Mouse (Mus musculus): ENCODE measurements at regions not wholly inside any gene's neighbourhood (a gene's known extent, or its start where the extent isn't known, plus 50 kb on each side); places are given as distances from the start of the nearest gene placed in this dataset.

DNA sequence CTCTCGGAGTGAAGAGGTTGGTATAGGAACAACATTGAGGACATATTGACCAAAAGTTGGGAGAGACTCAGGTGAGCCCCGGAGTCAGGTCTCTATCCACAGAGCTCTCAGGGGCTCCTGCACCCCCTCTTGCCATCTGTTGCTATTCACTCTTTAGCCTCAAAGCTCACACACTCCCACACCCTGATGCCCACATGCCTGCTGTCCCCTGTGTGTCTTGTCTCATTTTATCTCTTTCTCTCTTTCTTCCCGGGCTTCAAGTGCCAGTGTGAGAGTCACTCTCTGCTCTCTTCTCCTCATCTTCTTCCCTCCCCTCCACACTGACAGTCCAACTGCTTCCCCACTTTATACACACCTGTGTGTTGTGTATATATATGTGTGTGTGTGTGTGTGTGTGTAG lies 141.0 kb upstream of the Mdm1 start:
- DNase-seq: no peak

DNA sequence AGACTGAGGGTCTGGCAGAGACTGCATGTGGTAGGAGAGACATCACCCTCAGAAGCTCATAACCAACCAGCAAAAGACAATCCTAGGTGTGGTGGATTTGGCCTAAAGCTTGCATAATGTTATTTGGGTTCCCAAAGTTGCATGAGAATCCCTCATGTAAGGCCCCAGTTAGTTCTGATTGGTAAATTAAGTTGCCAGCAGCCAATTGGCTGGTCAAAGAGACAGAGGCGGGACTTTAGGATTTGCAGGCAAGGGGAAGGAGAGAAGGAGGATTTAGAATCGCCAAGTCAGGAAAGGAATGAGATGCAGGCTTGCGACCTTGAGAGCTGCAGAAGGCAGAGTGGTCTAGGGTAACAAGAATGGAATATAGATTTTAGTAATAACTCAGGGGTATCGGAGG lies 140.1 kb upstream of the Mdm1 start:
- DNase-seq: no peak

GRCm38 (mm10) chr10:118001971-118002370 lies 139.6 kb upstream of the Mdm1 start:
- no peak for DNase-seq

DNA sequence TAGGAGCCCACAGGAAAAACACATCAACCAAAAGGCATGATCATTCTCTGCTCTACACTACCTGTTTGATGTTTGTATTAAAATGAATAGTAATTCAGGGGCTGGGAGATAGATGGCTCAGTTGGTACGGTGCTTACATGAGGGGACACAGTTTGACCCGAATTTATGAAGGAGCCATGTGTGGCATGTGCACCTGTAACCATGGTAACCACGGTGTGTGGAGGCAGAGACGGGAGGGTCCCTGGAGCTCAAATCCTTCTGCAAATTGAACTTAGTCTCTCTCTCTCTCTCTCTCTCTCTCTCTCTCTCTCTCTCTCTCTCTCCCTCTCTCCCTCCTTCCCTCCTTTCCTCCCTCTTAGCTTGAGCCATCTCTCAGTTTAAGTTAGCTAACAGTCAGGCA lies 139.1 kb upstream of the Mdm1 start:
- no peak for DNase-seq

DNA sequence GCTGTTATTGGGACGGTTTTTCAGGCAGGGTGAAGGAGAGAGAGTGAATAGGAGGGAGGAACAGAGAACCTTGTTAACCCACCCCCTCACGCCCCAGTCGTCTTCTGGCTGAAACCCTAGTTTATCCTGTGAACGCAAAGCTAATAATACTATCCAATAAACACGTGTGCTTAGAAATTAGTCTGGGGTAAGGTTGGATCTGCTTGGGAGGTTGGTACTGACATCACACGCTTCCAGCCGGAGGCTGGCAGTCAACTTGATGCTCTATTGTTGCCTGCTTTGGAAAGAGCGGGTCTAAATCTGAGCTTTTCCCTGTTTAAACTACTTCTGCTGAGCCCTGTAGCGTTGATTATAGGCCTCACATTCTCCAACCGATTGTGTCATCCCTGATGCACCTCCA lies 138.4 kb upstream of the Mdm1 start:
- DNase-seq: no peak

DNA sequence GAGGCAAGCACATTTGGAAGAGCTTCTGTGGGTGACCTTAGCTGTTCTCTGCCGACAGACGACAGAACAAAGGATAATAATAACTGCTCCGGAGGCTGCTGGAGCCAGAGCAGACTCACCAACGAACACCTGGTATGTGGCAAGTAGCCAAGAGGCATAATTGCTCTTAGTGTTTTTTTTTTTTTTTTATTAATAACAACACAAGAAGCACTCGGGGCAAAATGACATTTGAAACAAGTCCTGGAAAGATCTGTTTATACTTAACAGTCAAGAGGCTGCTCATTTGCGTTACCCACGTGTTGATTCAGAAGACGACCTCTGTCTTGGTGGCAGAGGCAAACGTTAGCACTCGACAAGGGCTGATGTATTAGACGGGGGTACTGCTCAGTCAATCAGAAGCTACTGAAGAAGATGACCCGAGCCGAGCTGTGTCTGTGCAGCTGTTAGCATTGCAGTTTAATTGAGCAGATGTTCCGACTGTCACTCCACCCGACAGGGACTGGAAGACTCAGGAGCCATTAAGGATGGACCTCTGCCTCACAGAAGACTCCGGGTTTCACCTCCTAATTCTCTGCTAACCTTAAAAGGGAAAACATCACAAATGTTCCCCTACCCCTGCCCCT lies 137.8 kb upstream of the Mdm1 start:
- no peak for DNase-seq

DNA sequence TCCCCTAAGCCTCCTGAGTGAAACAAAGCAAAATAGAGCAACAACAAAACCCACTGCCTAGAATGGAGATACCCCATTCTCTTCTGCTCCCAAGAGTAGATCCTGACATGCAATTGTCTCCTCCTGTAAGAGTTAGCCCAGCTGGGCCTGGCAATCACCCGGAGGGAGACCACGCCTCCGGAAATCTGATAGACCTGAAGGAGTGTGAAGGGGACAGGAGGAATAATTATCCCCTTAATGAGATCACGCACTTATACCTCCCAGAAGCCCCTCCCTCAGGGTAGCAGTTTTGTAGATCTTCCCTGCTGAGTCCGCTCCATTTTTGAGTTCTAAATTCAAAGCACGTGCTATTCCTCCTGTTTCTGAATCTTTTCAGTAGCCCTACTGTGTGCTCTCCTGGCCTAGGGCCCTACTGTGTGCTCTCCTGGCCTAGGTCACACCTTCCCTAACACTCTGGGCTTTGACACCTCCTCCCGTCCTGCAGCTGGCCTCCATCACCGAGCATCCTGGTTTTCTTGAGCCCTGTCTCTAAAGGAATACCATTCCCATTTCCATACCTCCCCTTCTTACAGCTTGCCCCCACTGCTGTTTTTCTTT lies 137.2 kb upstream of the Mdm1 start:
- no peak for DNase-seq

DNA sequence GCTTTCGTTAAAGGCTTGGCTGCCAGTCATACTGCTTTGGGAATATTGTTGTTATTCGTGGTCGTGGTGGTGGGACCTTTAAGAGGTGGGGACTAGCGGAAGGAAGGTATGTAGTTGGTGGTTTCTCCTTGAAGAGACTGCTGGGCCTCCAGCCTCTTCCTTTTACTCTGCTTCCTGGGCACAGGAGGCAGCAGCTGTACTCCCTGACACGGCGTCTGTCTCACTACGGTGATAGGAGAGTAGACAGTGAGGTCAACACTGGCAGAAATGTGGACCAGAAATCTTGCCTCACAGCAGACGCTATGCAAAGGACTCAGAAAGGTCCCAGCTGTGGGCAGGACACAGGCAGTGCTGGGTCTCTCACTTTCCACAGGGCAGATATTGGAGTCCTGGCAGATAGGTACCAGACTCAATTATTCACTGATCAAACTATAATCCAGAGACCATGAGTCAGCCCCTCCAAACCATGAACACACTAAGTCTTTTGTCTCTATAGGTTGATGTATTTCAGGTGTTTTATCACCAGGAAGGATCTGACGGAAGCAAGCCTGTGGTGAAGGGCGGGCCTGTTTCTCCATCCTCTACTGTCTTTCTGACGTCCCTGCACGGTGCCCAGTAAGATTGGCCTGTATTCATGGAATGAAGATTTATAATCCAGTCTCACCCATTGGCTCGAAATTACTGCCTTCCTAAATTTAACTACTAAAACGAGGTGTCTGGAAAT lies 134.6 kb upstream of the Mdm1 start:
- DNase-seq: no peak

GRCm38 (mm10) chr10:118007846-118008245 lies 133.8 kb upstream of the Mdm1 start:
- DNase-seq: no peak

GRCm38 (mm10) chr10:118011687-118012567 lies 129.7 kb upstream of the Mdm1 start:
- no peak for DNase-seq

DNA sequence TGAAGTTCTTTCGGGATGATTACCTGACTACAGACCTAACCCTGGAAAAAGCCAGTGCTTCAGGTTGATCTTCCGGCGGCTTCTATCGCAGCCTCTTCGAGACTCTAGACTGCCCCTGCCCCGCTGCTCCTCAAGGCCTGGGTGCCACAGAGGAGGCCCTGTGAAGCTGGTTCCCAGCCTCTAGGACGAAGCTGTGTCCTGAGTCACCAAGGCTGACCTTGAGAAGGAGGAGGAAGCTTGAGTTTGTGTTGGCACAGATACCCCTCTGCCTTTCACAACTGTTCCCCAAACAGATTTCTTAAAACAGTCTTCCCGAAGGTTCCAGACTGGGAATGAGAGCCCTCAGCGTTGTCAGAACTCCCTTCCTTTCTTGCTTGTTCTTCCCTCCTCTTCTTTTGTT lies 112.8 kb upstream of the Mdm1 start:
- DNase-seq: no peak

- DNase-seq: no peak
Observed at GRCm38 (mm10) chr10:118034401-118034800, 107.2 kb upstream of the Mdm1 start.

- DNase-seq: no peak
Observed at GRCm38 (mm10) chr10:118035035-118035434, 106.6 kb upstream of the Mdm1 start.

- no peak for DNase-seq
Observed at GRCm38 (mm10) chr10:118038465-118038864, 103.1 kb upstream of the Mdm1 start.

DNA sequence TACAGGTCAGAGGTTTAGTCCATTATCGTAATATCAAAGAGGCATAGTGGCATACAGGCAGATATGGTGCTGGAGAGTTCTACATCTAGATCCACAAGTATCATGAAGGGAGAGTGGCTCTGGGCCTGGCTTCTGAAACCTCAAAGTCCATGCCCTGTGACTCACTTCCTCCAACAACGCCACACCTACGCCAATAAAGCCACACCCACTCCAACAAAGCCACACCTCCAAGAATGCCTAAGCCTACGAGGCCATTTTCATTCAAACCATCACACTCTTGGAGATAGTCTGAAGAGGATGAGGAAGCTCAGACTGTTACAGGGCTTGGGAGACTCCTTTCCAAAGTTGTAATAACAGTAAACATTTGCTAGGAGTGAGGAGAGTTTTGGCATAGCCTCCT lies 102.6 kb upstream of the Mdm1 start:
- DNase-seq: no peak

- DNase-seq: no peak
Observed at GRCm38 (mm10) chr10:118041068-118041467, 100.5 kb upstream of the Mdm1 start.

GRCm38 (mm10) chr10:118043761-118044160 lies 97.8 kb upstream of the Mdm1 start:
- DNase-seq: no peak

- no peak for DNase-seq
Observed at GRCm38 (mm10) chr10:118044840-118045239, 96.8 kb upstream of the Mdm1 start.

DNA sequence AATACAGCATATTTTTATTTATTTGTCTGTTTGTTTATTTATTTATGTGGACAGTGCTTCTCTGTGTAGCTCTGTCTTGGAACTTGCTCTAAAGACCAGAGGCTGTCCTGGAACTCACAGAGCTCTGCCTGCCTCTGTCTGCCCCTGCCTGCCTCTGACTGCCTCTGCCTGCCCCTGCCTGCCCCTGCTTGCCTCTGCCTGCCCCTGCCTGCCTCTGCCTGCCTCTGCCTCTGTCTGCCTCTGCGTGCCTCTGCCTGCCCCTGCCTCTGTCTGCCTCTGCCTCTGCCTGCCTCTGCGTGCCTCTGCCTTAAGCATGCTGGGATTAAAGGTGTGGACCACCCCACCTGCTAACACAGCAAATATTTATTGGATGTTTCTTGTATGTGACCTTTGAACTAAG lies 96.2 kb upstream of the Mdm1 start:
- DNase-seq: no peak

DNA sequence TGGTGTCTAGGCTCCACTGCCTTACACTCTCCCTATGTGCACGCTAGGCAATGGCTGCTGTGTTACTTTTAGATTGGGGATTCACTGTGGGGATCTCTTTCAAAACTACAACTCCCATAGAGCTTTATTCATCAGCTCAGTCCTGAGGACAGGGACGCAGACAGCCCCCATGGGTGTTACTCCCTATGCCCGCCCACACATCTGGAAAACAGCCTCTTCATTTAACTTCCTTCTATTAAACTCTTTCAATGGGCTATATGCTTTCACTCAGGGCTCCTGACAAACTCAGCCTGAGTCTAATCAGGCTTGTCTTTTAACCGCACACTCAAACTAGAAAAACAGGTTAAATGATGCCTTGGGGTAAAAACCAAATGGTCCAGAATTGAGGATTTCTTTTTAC lies 95.3 kb upstream of the Mdm1 start:
- DNase-seq: no peak

DNA sequence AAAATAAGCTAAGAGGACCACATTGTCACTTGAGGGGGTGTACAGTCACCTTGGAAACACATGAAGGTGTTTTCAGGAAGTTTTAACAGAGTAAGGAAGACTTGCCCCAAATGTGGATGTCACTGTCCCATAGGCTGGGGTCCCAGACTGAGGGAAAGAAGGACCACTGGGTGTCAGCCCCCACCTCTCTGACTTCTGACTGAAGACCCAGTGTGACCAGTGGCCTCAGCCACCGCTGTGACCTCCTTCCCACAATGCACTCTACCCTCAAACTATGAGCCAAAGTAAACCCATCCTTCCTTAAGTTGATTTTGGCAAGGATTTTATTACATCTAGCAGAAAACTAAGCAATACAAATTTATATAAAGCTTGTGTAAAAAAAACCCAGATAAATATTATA lies 94.8 kb upstream of the Mdm1 start:
- DNase-seq: no peak

GRCm38 (mm10) chr10:118049330-118049729 lies 92.3 kb upstream of the Mdm1 start:
- peak; percentile 78 to 79 for DNase-seq

- no peak for DNase-seq
Observed at GRCm38 (mm10) chr10:118050152-118050641, 91.4 kb upstream of the Mdm1 start.
